Mouse (Mus musculus): ENCODE results near the gene Sh3rf1.

DNA sequence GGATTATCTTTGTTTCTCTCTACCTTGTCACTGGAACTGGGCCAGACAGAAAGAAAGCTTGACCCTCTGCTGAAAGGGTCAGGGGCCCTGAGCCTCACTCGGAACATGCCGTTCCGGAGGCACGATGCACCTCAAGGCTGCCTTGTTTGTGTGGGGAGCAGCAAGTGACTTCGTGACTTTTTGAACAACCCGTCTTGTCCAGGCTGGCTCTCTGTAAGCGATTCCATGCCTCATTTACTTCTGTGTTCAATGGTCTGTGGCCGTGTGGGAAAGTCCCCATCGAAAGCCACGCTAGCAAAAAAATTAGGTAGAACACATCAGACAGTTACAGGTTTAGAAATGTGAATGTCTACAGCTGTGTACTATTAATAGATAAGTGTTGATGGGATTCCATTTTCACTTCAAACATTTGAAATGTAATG, 136.2 kb downstream of the Sh3rf1 start:
- no peak for TF ChIP-seq CTCF (IDR thresholded peaks at IDR 0.05; ENCODE audit: control insufficient read depth, insufficient read depth, insufficient read length)
- TF ChIP-seq MAX (IDR thresholded peaks at IDR 0.05): no peak
- TF ChIP-seq MYOG (IDR thresholded peaks at IDR 0.05; ENCODE audit: control insufficient read depth, extremely low read depth, insufficient read length): no peak
- TF ChIP-seq CEBPB (IDR thresholded peaks at IDR 0.05; ENCODE audit: low read depth): no peak
- TF ChIP-seq MYOD1 (IDR thresholded peaks at IDR 0.05; ENCODE audit: control insufficient read depth, insufficient read length, low read depth): no peak
- TF ChIP-seq USF1 (IDR thresholded peaks at IDR 0.05; ENCODE audit: low read depth): no peak
- TF ChIP-seq FOSL1 (IDR thresholded peaks at IDR 0.05; ENCODE audit: insufficient read depth, low read length, poor library complexity, severe bottlenecking): no peak

Measured in C2C12 (cell line).